Mouse (Mus musculus) forebrain, embryonic 11.5 days (tissue): ENCODE data around the gene Slc39a11. TPM values are rescaled to one million over a fixed set of nuclear protein-coding genes. Genes with fewer than 3 reads are reported as not detected.

Experiments
- ATAC-seq: fragments of 200-750 bp; cut with Nextera tagmentation; replicated peaks from 2 replicates; pipeline ENCODE4 v1.8.0; 2017; ENCODE audit warnings: moderate TSS enrichment; ENCODE audit not compliant: low FRiP score
- DNase-seq: peaks from one replicate; pipeline ENCODE4 v3.0.0-alpha.2; 2017; ENCODE audit warnings: low spot score
- H3K27ac ChIP-seq: fragments of 300-500 bp; sonication (generic); 2 replicates; pipeline ENCODE4 v1.5.1; 2014; ENCODE audit warnings: low read depth, low read length
- H3K27me3 ChIP-seq: fragments of 300-500 bp; sonication (generic); 2 replicates; pipeline ENCODE4 v1.6.1; 2014; ENCODE audit warnings: mild to moderate bottlenecking, low read length, mixed read lengths; ENCODE audit not compliant: control insufficient read depth, insufficient read depth
- H3K36me3 ChIP-seq: fragments of 300-500 bp; sonication (generic); 2 replicates; pipeline ENCODE4 v1.6.1; 2014; ENCODE audit warnings: mild to moderate bottlenecking, low read length, moderate library complexity, mixed read lengths; ENCODE audit not compliant: control insufficient read depth, insufficient read depth
- H3K4me1 ChIP-seq: fragments of 300-500 bp; sonication (generic); replicated peaks from 2 replicates; pipeline ENCODE4 v1.6.1; 2014; ENCODE audit warnings: low read length, mixed read lengths; ENCODE audit not compliant: control insufficient read depth, insufficient read depth
- H3K4me2 ChIP-seq: fragments of 300-500 bp; sonication (generic); 2 replicates; pipeline ENCODE4 v1.6.1; 2014; ENCODE audit warnings: low read depth, mild to moderate bottlenecking, low read length, moderate library complexity, mixed read lengths; ENCODE audit not compliant: severe bottlenecking
- H3K4me3 ChIP-seq: fragments of 300-500 bp; sonication (generic); 2 replicates; pipeline ENCODE4 v1.5.1; 2014; ENCODE audit warnings: low read depth, low read length
- H3K9ac ChIP-seq: fragments of 300-500 bp; sonication (generic); 2 replicates; pipeline ENCODE4 v1.6.1; 2014; ENCODE audit warnings: low read length
- H3K9me3 ChIP-seq: fragments of 300-500 bp; sonication (generic); 2 replicates; pipeline ENCODE4 v1.6.1; 2016; ENCODE audit warnings: low read length, mixed read lengths; ENCODE audit not compliant: control insufficient read depth
- WGBS: fragments of 180-500 bp; shearing (Covaris S2); extraction: QIAGEN DNeasy Blood & Tissue Kit; methylation state at CpG from one replicate; pipeline ENCODE4 v1.1.7; 2014; 5-methylcytosine and 5-hydroxymethylcytosine counted together
- polyA plus RNA-seq: library from polyadenylated mRNA; unstranded; fragments of >200 nt; fragmentation: Nextera tagmentation; extraction: Ambion mirVana; gene quantifications from 2 replicates; pipeline ENCODE4 v1.2.1, GENCODE M21; 2014

The Slc39a11 gene
- polyA plus RNA-seq, 1 experiment from 2014 or later, result 20.6 TPM

DNA sequence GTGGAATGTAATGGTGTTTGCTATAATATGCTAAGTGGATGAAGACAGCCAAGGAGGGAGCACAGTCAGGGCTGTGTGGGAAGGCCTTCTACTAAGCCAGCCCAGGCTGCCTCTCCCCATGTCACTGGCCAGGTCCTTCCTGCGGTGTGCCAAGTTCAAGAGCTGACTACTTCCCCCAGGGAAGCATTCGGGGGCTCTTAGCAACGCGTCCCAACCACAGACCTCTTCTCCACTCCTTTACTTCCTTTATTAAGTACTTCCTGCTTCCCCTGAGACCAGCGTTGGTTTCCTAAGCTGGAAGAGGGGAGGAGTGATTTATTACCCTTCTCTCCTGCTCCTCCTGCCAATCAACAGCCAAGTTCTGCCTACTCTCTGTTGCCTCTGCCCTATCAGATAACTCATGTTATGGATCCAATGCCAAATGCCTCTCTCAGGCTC lies 315.4 kb downstream of the Slc39a11 start:
- Histone ChIP-seq H3K36me3 (no peaks in the 10 kb centered on the region), H3K4me2 (no peak overlapping the region), H3K4me3 (no peak overlapping the region), H3K9ac (no peak overlapping the region), H3K9me3 (no peaks in the 10 kb centered on the region), H3K27ac (no peak overlapping the region), H3K27me3 (no peaks in the 10 kb centered on the region), H3K4me1 (peaks cover 1% of the 10 kb centered on the region; the same call in 1 of the 2 replicates)
- 80% methylated on average over 5 of the region's 5 CpGs for WGBS
- DNase-seq (no peak), ATAC-seq (no peak)

GRCm38 (mm10) chr11:113333535-113333934 lies 316.3 kb downstream of the Slc39a11 start:
- ATAC-seq (no peak), DNase-seq (no peak)
- H3K36me3 ChIP-seq, result no peaks in the 10 kb centered on the region
- H3K27ac ChIP-seq, result no peak overlapping the region
- no peak overlapping the region for H3K4me3 ChIP-seq
- WGBS, result 20% methylated on average over 9 of the region's 9 CpGs
- H3K9me3 ChIP-seq, result no peaks in the 10 kb centered on the region
- no peak overlapping the region for H3K9ac ChIP-seq
- H3K4me2 ChIP-seq, result no peak overlapping the region
- peaks cover 1% of the 10 kb centered on the region; the same call in 1 of the 2 replicates for H3K4me1 ChIP-seq
- no peaks in the 10 kb centered on the region for H3K27me3 ChIP-seq

DNA sequence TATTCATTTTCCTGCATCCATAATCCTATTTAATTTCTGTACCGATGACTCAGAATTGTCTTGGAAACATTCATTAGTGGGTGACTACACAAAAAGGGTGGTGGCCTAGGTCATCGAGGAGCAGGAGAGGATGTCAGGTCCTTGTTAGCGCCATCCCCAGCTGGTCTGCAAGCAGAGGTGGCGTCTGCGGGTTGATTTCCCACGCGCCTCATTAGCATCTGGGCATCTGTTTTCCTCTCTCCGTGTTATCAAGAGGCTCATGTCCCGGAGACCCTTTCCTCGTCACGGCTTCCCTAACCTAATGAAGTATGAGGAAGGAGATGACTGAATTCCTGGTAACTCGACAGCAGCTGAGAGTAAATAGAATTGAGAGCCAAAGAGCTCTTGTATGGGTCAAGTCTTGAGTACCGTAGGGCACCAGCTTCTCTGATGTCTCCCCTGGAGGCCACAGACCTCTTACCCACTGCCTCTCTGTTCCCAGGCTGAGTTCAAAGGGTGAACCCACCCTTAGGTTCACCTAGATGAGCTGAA lies 319.8 kb downstream of the Slc39a11 start:
- Histone ChIP-seq H3K27me3 (no peaks in the 10 kb centered on the region), H3K9ac (no peak overlapping the region), H3K4me2 (no peak overlapping the region), H3K4me1 (peaks cover 4% of the 10 kb centered on the region; the same call in 1 of the 2 replicates), H3K36me3 (no peaks in the 10 kb centered on the region), H3K4me3 (no peak overlapping the region), H3K27ac (no peak overlapping the region), H3K9me3 (no peaks in the 10 kb centered on the region)
- WGBS, result 81% methylated on average over 13 of the region's 13 CpGs
- ATAC-seq (no peak), DNase-seq (no peak)

DNA sequence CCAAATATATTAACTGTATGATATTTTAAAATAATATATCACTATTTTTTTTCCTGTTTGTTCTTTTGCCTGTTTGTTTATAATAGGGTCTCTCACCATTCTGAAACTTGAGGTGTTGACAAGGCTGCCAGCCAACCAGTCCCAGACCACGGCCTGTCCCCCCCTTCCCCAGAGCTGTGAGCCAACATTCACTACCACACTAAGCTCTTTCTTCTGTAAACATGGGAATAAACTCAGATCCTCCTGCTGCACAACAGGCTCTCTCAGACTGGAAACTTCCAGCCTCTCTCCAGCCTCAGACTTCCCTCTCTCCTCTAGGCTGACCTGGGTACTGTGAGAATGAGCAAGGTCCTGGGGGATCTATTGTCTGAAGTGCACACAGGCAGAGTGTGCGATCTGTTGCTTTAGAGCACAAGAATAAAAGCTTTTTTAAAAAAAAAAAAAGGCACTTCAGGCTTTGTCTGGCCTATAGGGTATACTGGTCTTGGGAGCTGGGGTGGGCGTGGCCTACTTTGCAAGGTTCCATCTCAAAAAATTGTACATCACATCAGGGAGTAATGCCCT lies 322.3 kb downstream of the Slc39a11 start:
- no peak overlapping the region for H3K9ac ChIP-seq
- 39% methylated on average over 3 of the region's 3 CpGs for WGBS
- no peaks in the 10 kb centered on the region for H3K36me3 ChIP-seq
- no peak overlapping the region for H3K4me3 ChIP-seq
- DNase-seq (no peak), ATAC-seq (peak; percentile 71)
- H3K27ac ChIP-seq, result no peak overlapping the region
- H3K9me3 ChIP-seq, result no peaks in the 10 kb centered on the region
- H3K27me3 ChIP-seq, result no peaks in the 10 kb centered on the region
- no peak overlapping the region for H3K4me2 ChIP-seq
- 0 out of 2 replicates have a peak, but pooled peaks cover 9% of the 10 kb centered on the region for H3K4me1 ChIP-seq

- H3K4me1 ChIP-seq, result 0 out of 2 replicates have a peak, but pooled peaks cover 9% of the 10 kb centered on the region
- ATAC-seq (peak; percentile 82), DNase-seq (peak; percentile 92)
- H3K27ac ChIP-seq, result no peak overlapping the region
- peak overlapping the region; percentile 31; the same call in 1 of the 2 replicates for H3K4me2 ChIP-seq
- H3K9ac ChIP-seq, result 0 out of 2 replicates have a peak overlapping the region, but pooled peaks have one; percentile 6
- WGBS, result 26% methylated on average over 18 of the region's 18 CpGs
- H3K4me3 ChIP-seq, result no peak overlapping the region
- no peaks in the 10 kb centered on the region for H3K9me3 ChIP-seq
- no peaks in the 10 kb centered on the region for H3K27me3 ChIP-seq
- no peaks in the 10 kb centered on the region for H3K36me3 ChIP-seq
Observed at GRCm38 (mm10) chr11:113326387-113327011, 323.4 kb downstream of the Slc39a11 start.

DNA sequence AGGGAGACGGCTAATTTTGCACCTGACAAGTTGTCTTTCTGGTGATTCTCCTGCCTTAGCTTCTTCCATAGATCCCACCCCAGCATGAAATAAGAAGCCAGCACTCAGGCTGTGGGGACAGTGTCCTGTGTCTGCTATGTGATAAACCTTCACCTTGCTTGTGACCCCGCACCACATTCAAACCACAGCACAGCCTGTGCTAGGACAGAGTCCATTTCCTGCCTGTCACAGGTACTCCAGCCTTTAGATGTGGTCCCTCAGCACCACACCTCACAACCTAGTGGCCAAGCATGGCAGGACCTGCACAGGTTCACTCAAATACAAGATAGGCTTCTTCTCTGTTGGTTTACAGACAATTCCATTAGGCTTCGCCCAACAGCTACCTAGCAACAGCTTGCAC lies 328.3 kb downstream of the Slc39a11 start:
- H3K4me2 ChIP-seq, result no peak overlapping the region
- ATAC-seq (no peak), DNase-seq (no peak)
- H3K4me3 ChIP-seq, result no peak overlapping the region
- WGBS, result 93% methylated on average over 3 of the region's 3 CpGs
- H3K27me3 ChIP-seq, result no peaks in the 10 kb centered on the region
- no peak overlapping the region for H3K27ac ChIP-seq
- H3K9ac ChIP-seq, result no peak overlapping the region
- H3K36me3 ChIP-seq, result no peaks in the 10 kb centered on the region
- 0 out of 2 replicates have a peak, but pooled peaks cover 6% of the 10 kb centered on the region for H3K4me1 ChIP-seq
- H3K9me3 ChIP-seq, result no peaks in the 10 kb centered on the region

GRCm38 (mm10) chr11:113309265-113309951 lies 340.5 kb downstream of the Slc39a11 start:
- WGBS, result 53% methylated on average over 10 of the region's 10 CpGs
- Histone ChIP-seq H3K36me3 (no peaks in the 10 kb centered on the region), H3K27me3 (no peaks in the 10 kb centered on the region), H3K9me3 (no peaks in the 10 kb centered on the region), H3K4me1 (peaks cover 8% of the 10 kb centered on the region), H3K9ac (no peak overlapping the region), H3K4me2 (no peak overlapping the region), H3K27ac (peak overlapping the region; percentile 60), H3K4me3 (no peak overlapping the region)
- DNase-seq, result no peak
- ATAC-seq, result peak; percentile 70

- ATAC-seq (peak; percentile 75), DNase-seq (peak; percentile 59)
- no peak overlapping the region for H3K4me2 ChIP-seq
- no peaks in the 10 kb centered on the region for H3K27me3 ChIP-seq
- no peaks in the 10 kb centered on the region for H3K36me3 ChIP-seq
- no peak overlapping the region for H3K4me3 ChIP-seq
- 68% methylated on average over 4 of the region's 4 CpGs for WGBS
- peaks cover 8% of the 10 kb centered on the region for H3K4me1 ChIP-seq
- H3K27ac ChIP-seq, result no peak overlapping the region; the same call in 1 of the 2 replicates
- H3K9ac ChIP-seq, result no peak overlapping the region
- H3K9me3 ChIP-seq, result no peaks in the 10 kb centered on the region
Observed at GRCm38 (mm10) chr11:113308256-113308941, 341.5 kb downstream of the Slc39a11 start.
